Mouse (Mus musculus) right cerebral cortex, adult 18-20 months (tissue): ENCODE measurements at regions not wholly inside any gene's neighbourhood (a gene's known extent, or its start where the extent isn't known, plus 50 kb on each side); places are given as distances from the start of the nearest gene placed in this dataset.

Experiments
- DNase-seq: peaks from one replicate; pipeline ENCODE4 v3.0.0; 2022; ENCODE audit warnings: mixed read lengths

- DNase-seq = no peak
Measured at GRCm38 (mm10) chr6:135525841-135526327, 163.5 kb downstream of the Emp1 start.

GRCm38 (mm10) chr6:135526460-135527160, 164.3 kb downstream of the Emp1 start:
- peak; percentile 84 for DNase-seq

- DNase-seq = peak; percentile 56
Measured at GRCm38 (mm10) chr6:135527879-135528278, 165.5 kb downstream of the Emp1 start.

- DNase-seq = no peak
Measured at GRCm38 (mm10) chr6:135539791-135540646, 177.7 kb downstream of the Emp1 start.

GRCm38 (mm10) chr6:135541566-135541965, 179.2 kb downstream of the Emp1 start:
- no peak for DNase-seq

GRCm38 (mm10) chr6:135542356-135542755, 180.0 kb downstream of the Emp1 start:
- no peak for DNase-seq

GRCm38 (mm10) chr6:135543390-135543789, 181.0 kb downstream of the Emp1 start:
- no peak for DNase-seq

GRCm38 (mm10) chr6:135543863-135544262, 181.5 kb downstream of the Emp1 start:
- no peak for DNase-seq

GRCm38 (mm10) chr6:135550368-135550950, 188.1 kb downstream of the Emp1 start:
- no peak for DNase-seq

- DNase-seq = no peak
Measured at GRCm38 (mm10) chr6:135552396-135552795, 190.1 kb downstream of the Emp1 start.

- peak; percentile 77 for DNase-seq
Measured at GRCm38 (mm10) chr6:135559501-135559907, 197.2 kb downstream of the Emp1 start.

- no peak for DNase-seq
Measured at GRCm38 (mm10) chr6:135562267-135562666, 199.9 kb downstream of the Emp1 start.

GRCm38 (mm10) chr6:135563766-135564165, 201.4 kb downstream of the Emp1 start:
- DNase-seq = no peak

- DNase-seq = no peak
Measured at GRCm38 (mm10) chr6:135569086-135569485, 206.7 kb downstream of the Emp1 start.

- no peak for DNase-seq
Measured at GRCm38 (mm10) chr6:135575294-135575693, 212.9 kb downstream of the Emp1 start.

GRCm38 (mm10) chr6:135578728-135579127, 216.4 kb downstream of the Emp1 start:
- DNase-seq = no peak

- peak; percentile 50 for DNase-seq
Measured at GRCm38 (mm10) chr6:135582567-135582966, 220.2 kb downstream of the Emp1 start.

- no peak for DNase-seq
Measured at GRCm38 (mm10) chr6:135584782-135585181, 222.4 kb downstream of the Emp1 start.

- no peak for DNase-seq
Measured at GRCm38 (mm10) chr6:135590084-135590483, 227.7 kb downstream of the Emp1 start.

GRCm38 (mm10) chr6:135591085-135591484, 228.7 kb downstream of the Emp1 start:
- peak; percentile 62 for DNase-seq

- DNase-seq = no peak
Measured at GRCm38 (mm10) chr6:135596358-135596757, 234.0 kb downstream of the Emp1 start.

GRCm38 (mm10) chr6:135610504-135611096, 248.3 kb downstream of the Emp1 start:
- DNase-seq = no peak

GRCm38 (mm10) chr6:135627928-135628327, 265.6 kb downstream of the Emp1 start:
- peak; percentile 52 for DNase-seq
